Mouse (Mus musculus) embryonic fibroblast, embryonic 13.5 days (primary cell): ENCODE measurements around the gene Cib1.
A peak's percentile ranks its signal among the peaks of the same experiment; 100 is the strongest.

Experiments used
- CTCF ChIP-seq: IDR thresholded peaks from 2 replicates; pipeline ENCODE4 v1.5.1; 2011; ENCODE audit warnings: mild to moderate bottlenecking, control low read depth, low read length, moderate library complexity, borderline replicate concordance; ENCODE audit not compliant: insufficient read depth
- POLR2A ChIP-seq: IDR thresholded peaks from 2 replicates; pipeline ENCODE4 v1.6.1; 2011; ENCODE audit warnings: low read depth, mild to moderate bottlenecking, control low read depth, low read length, moderate library complexity

- TF ChIP-seq CTCF (no peak), POLR2A (peak; percentile 29)
Measured at GRCm38 (mm10) chr7:80186531-80187296, 45.9 kb downstream of the Cib1 start, which contains the start of gene Sema4b.
